Mouse (Mus musculus) limb, embryonic 14.5 days (tissue): ENCODE measurements around the gene Egln2. TPM values are rescaled to one million over a fixed set of nuclear protein-coding genes. Genes with fewer than 3 reads are reported as not detected.
A peak's percentile ranks its signal among the peaks of the same experiment; 100 is the strongest.

Experiments used
- ATAC-seq: fragments of 200-750 bp; cut with Nextera tagmentation; 2 replicates; pipeline ENCODE4 v1.8.0; 2017; ENCODE audit warnings: low read depth, moderate number of reproducible peaks, moderate TSS enrichment; ENCODE audit not compliant: low FRiP score
- DNase-seq: peaks from one replicate; pipeline ENCODE4 v3.0.0-alpha.2; 2015; ENCODE audit warnings: low spot score
- H3K27ac ChIP-seq: fragments of 300-500 bp; sonication (generic); replicated peaks from 2 replicates; pipeline ENCODE4 v1.5.1; 2014; ENCODE audit warnings: low read depth, mild to moderate bottlenecking, low read length, moderate library complexity, mixed read lengths
- H3K27me3 ChIP-seq: fragments of 300-500 bp; sonication (generic); 2 replicates; pipeline ENCODE4 v1.6.1; 2014; ENCODE audit warnings: low read length, mixed read lengths; ENCODE audit not compliant: control insufficient read depth, insufficient read depth
- H3K36me3 ChIP-seq: fragments of 300-500 bp; sonication (generic); 2 replicates; pipeline ENCODE4 v1.6.1; 2014; ENCODE audit warnings: mild to moderate bottlenecking, low read length, moderate library complexity, mixed read lengths; ENCODE audit not compliant: control insufficient read depth, insufficient read depth
- H3K4me1 ChIP-seq: fragments of 300-500 bp; sonication (generic); 2 replicates; pipeline ENCODE4 v1.6.1; 2014; ENCODE audit warnings: antibody characterized with exemption, low read length, mixed read lengths; ENCODE audit not compliant: control insufficient read depth, insufficient read depth
- H3K4me2 ChIP-seq: fragments of 300-500 bp; sonication (generic); replicated peaks from 2 replicates; pipeline ENCODE4 v1.6.1; 2014; ENCODE audit warnings: low read depth, mild to moderate bottlenecking, low read length, moderate library complexity; ENCODE audit not compliant: severe bottlenecking
- H3K4me3 ChIP-seq: fragments of 300-500 bp; sonication (generic); replicated peaks from 2 replicates; pipeline ENCODE4 v1.5.1; 2014; ENCODE audit warnings: low read length
- H3K9ac ChIP-seq: fragments of 300-500 bp; sonication (generic); 2 replicates; pipeline ENCODE4 v1.6.1; 2014; ENCODE audit warnings: mild to moderate bottlenecking, low read depth, low read length, moderate library complexity; ENCODE audit not compliant: severe bottlenecking
- H3K9me3 ChIP-seq: fragments of 300-500 bp; sonication (generic); 2 replicates; pipeline ENCODE4 v1.6.1; 2016; ENCODE audit warnings: low read length; ENCODE audit not compliant: control insufficient read depth
- POLR2A ChIP-seq: fragments of 200-500 bp; IDR thresholded peaks from 2 replicates; pipeline ENCODE4 v1.8.0; 2012; ENCODE audit warnings: inconsistent platforms, mild to moderate bottlenecking, moderate library complexity, borderline replicate concordance; ENCODE audit not compliant: insufficient read depth, insufficient read length; ENCODE audit errors: extremely low read depth
- WGBS: fragments of 180-500 bp; shearing (Covaris S2); extraction: QIAGEN DNeasy Blood & Tissue Kit; methylation state at CpG from one replicate; pipeline ENCODE4 v1.1.7; 2014; 5-methylcytosine and 5-hydroxymethylcytosine counted together
- polyA plus RNA-seq, 2 experiments: library from polyadenylated mRNA; depleted of rRNA in 1 of 2; stranded (reverse) in 1 of 2; unstranded in 1 of 2; fragments of >200 nt; fragmentation: Nextera tagmentation in 1 of 2; extraction: Ambion mirVana in 1 of 2; gene quantifications; 2 replicates each; pipeline versions ENCODE4 v1.2.1 to v1.2.3; 2012 to 2014

The Egln2 gene
- polyA plus RNA-seq (2012; rRNA removed) = 88.3 and 96.4 TPM in 2 replicates
- polyA plus RNA-seq (2014; fragmentation: Nextera tagmentation; extraction: Ambion mirVana) = 41.9 and 49.2 TPM in 2 replicates

- H3K27me3 ChIP-seq = no peaks in the 10 kb centered on the region
Observed at GRCm38 (mm10) chr7:27166614-27167474, at the start of gene Egln2. Gene Egln2 (minus strand): TSS chr7:27166802.

GRCm38 (mm10) chr7:27212626-27213025 lies 46.0 kb upstream of the Egln2 start:
- H3K4me2 ChIP-seq = no peak overlapping the region
- TF ChIP-seq POLR2A = no peak
- 89% methylated on average over 2 of the region's 2 CpGs for WGBS
- no peaks in the 10 kb centered on the region for H3K9me3 ChIP-seq
- H3K27me3 ChIP-seq = no peaks in the 10 kb centered on the region
- no peak for DNase-seq
- H3K4me3 ChIP-seq = no peak overlapping the region
- H3K9ac ChIP-seq = no peak overlapping the region
- no peak for ATAC-seq
- peaks cover 91% of the 10 kb centered on the region for H3K36me3 ChIP-seq
- no peaks in the 10 kb centered on the region for H3K4me1 ChIP-seq
- H3K27ac ChIP-seq = no peak overlapping the region

More at GRCm38 (mm10) chr7:27166614-27167474, at the start of gene Egln2:
- H3K4me1 ChIP-seq = peaks cover 29% of the 10 kb centered on the region
- H3K4me3 ChIP-seq = peak within 1 kb of the TSS; percentile 66
- TF ChIP-seq POLR2A = no peak
- DNase-seq (peak; percentile 90), ATAC-seq (peak; percentile 89)
- H3K9me3 ChIP-seq = no peaks in the 10 kb centered on the region
- peak within 1 kb of the TSS; percentile 86 for H3K9ac ChIP-seq
- H3K27ac ChIP-seq = peak within 1 kb of the TSS; percentile 92
- 1% methylated on average over 44 of the region's 61 CpGs for WGBS
- H3K36me3 ChIP-seq = peaks cover 58% of the 10 kb centered on the region
- H3K4me2 ChIP-seq = peak within 1 kb of the TSS; percentile 72

GRCm38 (mm10) chr7:27203730-27204449 lies 37.3 kb upstream of the Egln2 start:
- Histone ChIP-seq H3K4me2 (no peak overlapping the region), H3K9ac (no peak overlapping the region), H3K9me3 (no peaks in the 10 kb centered on the region), H3K4me3 (no peak overlapping the region), H3K27ac (no peak overlapping the region), H3K27me3 (no peaks in the 10 kb centered on the region), H3K4me1 (no peaks in the 10 kb centered on the region), H3K36me3 (peaks cover 51% of the 10 kb centered on the region)
- DNase-seq (no peak), ATAC-seq (no peak)
- 97% methylated on average over 8 of the region's 8 CpGs for WGBS
- no peak for TF ChIP-seq POLR2A

GRCm38 (mm10) chr7:27198779-27199178 lies 32.2 kb upstream of the Egln2 start:
- H3K4me1 ChIP-seq = peaks cover 14% of the 10 kb centered on the region
- H3K9me3 ChIP-seq = no peaks in the 10 kb centered on the region
- H3K36me3 ChIP-seq = peaks cover 27% of the 10 kb centered on the region
- H3K27me3 ChIP-seq = no peaks in the 10 kb centered on the region
- no peak for ATAC-seq
- H3K27ac ChIP-seq = no peak overlapping the region
- 93% methylated on average over 8 of the region's 8 CpGs for WGBS
- H3K4me2 ChIP-seq = no peak overlapping the region
- H3K9ac ChIP-seq = no peak overlapping the region
- no peak overlapping the region for H3K4me3 ChIP-seq
- no peak for DNase-seq
- no peak for TF ChIP-seq POLR2A

GRCm38 (mm10) chr7:27198355-27198754 lies 31.8 kb upstream of the Egln2 start:
- no peak overlapping the region for H3K27ac ChIP-seq
- no peak overlapping the region for H3K4me2 ChIP-seq
- H3K36me3 ChIP-seq = peaks cover 31% of the 10 kb centered on the region
- DNase-seq = no peak
- H3K9me3 ChIP-seq = no peaks in the 10 kb centered on the region
- no peak overlapping the region for H3K9ac ChIP-seq
- peaks cover 16% of the 10 kb centered on the region for H3K4me1 ChIP-seq
- ATAC-seq = no peak
- TF ChIP-seq POLR2A = no peak
- no peaks in the 10 kb centered on the region for H3K27me3 ChIP-seq
- no peak overlapping the region for H3K4me3 ChIP-seq
